Mouse (Mus musculus): Measurements from ENCODE around the gene Kif5a.

GRCm38 (mm10) chr10:127182624-127183023 lies 80.5 kb downstream of the Kif5a start:
- no peak for TF ChIP-seq CTCF (conservative IDR thresholded peaks at IDR 0.05; ENCODE audit: insufficient read depth, insufficient read length, low read depth, low read length)
- TF ChIP-seq POLR2A (IDR thresholded peaks at IDR 0.05; ENCODE audit: low read depth, low read length), result no peak
